Mouse (Mus musculus): ENCODE measurements around the gene Rab5b. TPM values are rescaled to one million over a fixed set of nuclear protein-coding genes. Genes with fewer than 3 reads are reported as not detected.

The Rab5b gene
- total RNA-seq, 2 experiments from 2014 or later = 40.2 to 47.9 TPM

DNA sequence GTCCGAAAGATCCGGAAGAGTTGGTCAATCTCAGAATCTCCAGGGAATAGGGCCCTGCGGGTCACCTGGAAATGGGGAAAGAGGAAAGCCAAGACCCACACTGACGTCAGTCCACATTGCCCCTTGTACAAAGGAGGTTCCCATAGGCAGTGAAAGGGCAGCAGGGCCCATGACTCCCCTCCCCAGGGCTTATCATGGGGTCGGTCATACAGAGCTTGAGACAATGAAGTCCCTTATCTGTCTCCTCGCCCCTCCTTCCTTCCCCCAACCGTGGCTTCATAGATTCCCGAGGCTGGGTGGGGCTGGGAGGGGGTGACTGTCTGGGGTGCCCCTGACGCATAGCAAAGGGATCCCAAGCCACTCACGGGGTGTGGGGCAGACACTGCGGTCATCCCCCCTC is 3.5 kb upstream of the Rab5b start:
- no peak for ATAC-seq (replicated peaks; ENCODE audit: poor library complexity)

DNA sequence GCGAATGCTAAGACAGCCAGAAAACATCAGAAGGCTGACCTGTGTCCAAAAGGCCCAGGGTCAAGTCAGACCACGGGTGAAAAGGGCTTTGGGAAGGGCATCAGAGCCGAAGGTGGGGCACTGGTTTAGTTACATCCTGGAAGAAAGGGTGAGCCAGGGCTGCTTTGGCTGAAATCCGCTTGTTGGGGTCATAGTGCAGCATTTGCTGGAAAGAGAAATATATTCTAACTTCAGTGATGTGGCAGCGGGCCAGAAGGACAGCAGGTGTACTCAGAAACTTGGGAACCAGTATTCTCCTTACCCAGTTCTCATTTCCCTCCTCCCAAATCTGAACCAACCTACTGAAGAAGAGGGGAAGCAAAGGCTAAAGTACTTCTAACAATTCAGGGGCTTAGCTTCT is 2.9 kb upstream of the Rab5b start:
- no peak for ATAC-seq (replicated peaks; ENCODE audit: poor library complexity)

DNA sequence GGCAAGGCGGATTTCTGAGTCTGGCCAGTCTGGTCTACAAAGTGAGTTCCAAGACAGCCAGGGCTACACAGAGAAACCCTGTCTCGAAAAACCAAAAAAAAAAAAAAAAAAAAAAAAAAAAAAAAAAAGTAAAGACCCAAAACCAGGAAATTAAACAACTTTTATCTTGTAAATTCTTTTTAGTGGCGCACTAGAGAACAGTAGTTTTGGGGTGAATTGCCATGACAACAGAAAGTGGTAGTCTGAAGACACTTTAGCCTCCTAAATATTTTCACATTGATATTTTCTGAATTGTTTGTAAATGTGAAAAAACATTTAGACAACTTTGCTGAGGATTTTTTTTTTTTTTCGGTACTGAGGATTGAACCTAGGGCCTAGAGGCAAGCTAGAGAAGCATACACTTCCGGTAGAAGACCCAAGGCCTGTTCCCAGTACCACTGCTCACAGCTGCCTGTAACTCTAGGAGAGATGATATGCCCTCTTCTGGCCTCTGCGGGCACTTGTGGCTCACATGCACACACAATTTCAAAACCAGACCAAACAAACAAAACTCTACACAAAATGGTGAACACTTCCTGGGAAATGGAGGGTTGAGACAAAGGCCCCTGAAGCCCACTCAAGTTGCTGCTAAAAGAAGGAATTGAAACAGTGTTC is 1.1 kb upstream of the Rab5b start:
- no peak for ATAC-seq (replicated peaks; ENCODE audit: poor library complexity)

DNA sequence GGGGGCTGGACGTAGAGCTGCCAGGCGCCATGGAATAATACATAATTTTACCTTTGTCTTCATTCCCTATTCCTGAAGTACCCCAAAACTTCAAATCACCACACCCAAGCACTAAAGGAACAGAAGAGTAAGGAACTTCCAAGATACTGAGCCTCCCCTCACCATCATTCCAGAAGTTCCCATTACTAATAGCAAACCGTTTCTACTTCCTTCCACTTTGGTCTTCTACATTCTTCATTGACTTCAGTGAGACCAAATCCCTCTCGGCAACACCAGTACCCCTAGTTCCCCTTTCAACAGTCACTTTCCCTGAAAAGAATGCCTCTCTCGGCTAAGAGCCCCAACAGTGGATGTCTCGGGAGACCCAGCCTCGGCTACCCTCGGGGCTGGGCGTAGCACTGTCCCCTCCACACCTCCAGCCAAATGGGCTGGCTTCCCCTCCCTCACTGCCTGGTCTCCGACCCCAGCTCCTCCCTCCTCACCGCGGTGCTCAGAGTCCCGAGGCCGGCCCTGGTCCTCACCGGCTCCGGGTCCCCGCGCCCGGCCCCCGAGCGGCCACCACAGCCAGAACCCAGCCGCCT is 563 bp downstream of the Rab5b start:
- ATAC-seq (replicated peaks; ENCODE audit: poor library complexity) = no peak

DNA sequence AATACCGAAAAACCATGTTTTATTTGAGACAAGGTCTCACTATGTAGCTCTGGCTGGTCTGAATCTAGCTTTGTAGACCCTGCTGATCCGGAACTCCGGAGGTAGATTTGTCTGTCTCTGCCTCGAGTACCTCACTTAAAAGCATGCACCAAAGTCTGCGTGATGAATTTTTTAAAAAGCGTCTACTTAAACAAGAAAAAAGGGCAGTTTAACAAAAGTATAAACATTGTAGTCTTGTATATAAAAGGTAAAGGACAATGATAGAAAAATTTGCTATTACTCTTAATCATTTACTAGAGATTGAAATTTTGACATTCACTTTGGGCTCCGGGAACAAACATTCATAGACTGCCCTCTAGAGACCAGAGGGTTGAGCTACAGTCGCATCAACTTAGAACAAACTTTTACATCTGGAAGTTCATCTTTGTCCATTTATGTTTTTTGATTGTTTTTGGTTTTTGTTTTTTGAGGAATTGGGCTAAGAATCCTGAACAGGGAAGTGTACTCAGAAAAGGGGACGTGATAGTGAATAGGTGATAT is 21.5 kb downstream of the Rab5b start:
- ATAC-seq (replicated peaks; ENCODE audit: poor library complexity) = peak; percentile 65

DNA sequence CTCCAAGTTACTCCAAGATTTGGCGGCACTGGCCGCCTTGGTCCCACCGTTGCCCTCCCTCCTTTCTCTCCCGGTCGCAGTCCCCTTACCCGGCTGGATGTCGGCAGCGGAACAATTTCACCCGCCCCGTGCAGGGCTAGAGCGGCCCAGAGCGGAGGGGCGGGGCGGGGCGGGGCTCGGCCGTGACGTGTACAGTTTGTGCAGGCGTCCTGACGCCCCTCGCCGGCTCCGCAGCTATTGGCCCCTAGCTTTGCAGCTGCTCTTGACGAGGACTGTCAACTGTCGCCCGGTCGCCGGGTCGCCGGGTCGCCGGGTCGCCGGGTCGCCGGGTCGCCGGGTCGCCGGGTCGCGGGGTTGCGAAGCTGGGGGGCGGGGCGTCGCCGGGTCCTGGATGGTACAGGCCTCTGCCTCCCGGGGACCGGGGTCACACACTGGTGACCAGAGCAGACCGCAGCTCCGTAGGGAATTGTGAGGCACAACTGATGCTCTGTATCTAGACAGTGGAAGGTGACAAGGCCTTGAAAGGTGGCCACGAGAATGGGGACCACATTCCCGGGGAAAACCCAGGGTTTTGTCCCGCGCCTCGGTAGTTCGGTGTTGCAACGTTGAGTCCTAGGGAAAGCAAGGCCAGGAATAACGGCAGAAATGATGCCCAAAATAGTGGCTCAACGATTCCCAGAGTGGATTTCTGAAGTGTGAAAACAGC is 22.1 kb downstream of the Rab5b start, which contains the start of gene Suox:
Gene Suox (minus strand): TSS at position 311 of the 706 bp plus-strand sequence.
- ATAC-seq (replicated peaks; ENCODE audit: poor library complexity) = peak; percentile 78

DNA sequence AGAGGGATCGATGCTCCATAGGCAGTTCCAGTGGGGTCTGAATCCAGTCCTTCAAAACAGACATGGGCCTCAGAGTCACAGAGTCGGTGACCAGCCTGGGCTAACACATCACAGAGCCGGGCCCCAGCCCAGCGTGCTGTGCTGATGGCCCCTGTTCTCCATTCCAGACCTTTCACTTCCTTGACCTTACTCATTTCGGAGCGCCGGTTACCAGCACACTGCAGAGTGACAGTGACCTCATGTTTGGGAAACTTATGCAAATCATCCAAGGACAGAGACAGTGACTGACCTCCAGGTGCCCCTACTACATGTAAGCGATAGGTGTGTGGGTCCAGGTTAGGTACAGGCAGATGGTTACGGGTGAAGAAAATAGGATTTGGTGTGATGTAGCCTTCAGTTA is 24.9 kb downstream of the Rab5b start:
- ATAC-seq (replicated peaks; ENCODE audit: poor library complexity) = no peak

DNA sequence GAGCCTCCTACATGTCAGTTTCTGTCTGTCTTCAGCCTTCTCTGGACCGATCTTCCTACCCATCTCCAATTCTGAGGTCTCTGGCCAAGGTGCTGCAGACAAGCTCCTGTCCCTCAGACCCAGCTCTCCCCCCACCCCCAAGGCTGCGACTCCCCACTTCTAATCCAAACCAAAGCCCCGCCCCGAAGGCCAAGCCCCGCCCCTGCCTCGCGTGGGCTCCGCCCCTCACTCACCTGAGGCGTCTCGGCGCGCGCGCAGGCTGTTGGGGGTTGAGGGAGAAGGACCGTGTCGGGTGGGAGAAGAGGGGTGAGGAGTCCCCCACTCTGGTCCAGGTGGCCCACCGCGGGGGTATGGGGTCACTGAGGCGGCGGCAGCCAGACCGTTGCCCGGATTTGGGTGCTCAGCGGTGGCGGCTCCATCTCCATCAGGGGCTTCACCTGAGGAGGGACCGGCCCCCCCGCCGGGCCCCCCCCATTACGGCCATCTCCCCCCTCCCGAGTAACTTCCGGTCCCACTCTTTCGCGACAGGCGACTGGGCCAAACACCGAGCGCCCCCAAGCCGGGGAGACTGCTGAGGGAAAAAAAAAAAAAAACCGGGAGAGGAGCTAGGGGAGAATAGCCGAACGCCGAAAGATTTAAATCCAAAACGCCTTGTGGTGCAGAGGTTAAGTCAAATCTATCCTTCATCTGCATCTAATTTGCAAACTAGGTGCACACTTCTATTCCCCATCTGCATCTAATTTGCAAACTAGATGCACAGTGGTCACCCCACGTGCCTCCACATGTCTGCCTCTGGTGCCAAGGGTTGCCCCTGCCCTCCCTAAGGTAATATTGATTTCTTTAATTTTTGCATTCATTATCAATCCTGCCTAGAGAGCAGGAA is 27.0 kb downstream of the Rab5b start:
- 0 out of 2 replicates have a peak, but pooled peaks have one; percentile 11 for ATAC-seq (replicated peaks; ENCODE audit: poor library complexity)

DNA sequence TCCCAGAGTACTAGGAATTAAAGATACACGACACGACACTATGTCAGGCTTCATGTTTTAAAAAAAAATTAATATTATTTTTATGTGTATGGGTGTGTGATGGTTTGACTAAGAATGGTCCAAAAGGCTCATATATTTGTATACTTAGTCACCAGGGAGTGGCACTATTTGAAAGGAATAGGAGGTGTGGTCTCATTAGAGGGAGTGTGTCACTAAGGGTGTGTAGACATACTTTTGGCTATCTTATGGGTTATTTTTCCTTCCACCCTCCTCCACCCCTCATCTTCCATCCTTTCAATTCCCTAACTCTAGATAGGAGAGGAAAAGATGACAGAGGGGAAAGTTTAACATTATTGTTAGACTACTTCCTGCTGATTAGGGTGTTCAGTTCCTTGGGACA is 30.3 kb downstream of the Rab5b start:
- ATAC-seq (replicated peaks; ENCODE audit: poor library complexity) = no peak

DNA sequence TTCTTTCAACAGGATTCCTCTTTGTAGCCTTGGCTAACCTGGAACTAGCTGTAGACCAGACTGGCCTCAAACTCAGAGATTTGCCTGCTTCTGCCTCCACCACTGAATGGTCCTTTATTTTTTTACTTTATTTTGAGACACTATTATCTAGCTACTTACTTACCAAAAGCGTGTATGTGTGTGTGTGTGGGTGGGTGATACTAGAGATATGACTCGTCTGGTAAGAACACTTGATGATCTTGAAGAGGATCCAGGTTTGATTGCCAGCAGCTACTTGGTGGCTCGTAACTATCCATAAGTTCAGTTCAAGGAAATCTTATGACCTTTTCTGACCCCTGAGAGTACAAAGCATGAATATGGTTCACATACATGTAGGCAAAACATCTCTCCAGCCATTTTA is 30.8 kb downstream of the Rab5b start:
- peak; percentile 63 for ATAC-seq (replicated peaks; ENCODE audit: poor library complexity)

DNA sequence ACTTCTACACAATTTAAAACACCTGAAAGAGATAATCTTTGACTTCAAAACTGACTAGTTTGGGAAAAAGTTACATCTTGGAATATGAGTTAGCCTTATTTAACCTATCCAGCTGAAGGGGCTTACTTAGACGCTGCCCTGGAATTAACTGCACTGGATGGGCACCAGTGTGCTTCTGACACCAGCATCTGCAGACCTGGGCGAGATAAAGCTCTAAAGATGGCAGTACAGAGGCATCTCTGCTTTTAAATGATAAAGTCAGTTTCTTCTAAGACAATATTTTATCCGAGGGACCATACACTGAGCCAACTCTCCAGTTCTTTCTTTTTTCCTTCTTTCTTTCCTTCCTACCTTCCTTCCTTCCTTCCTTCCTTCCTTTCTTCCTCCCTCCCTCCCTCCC is 31.3 kb downstream of the Rab5b start:
- peak; percentile 65 for ATAC-seq (replicated peaks; ENCODE audit: poor library complexity)

DNA sequence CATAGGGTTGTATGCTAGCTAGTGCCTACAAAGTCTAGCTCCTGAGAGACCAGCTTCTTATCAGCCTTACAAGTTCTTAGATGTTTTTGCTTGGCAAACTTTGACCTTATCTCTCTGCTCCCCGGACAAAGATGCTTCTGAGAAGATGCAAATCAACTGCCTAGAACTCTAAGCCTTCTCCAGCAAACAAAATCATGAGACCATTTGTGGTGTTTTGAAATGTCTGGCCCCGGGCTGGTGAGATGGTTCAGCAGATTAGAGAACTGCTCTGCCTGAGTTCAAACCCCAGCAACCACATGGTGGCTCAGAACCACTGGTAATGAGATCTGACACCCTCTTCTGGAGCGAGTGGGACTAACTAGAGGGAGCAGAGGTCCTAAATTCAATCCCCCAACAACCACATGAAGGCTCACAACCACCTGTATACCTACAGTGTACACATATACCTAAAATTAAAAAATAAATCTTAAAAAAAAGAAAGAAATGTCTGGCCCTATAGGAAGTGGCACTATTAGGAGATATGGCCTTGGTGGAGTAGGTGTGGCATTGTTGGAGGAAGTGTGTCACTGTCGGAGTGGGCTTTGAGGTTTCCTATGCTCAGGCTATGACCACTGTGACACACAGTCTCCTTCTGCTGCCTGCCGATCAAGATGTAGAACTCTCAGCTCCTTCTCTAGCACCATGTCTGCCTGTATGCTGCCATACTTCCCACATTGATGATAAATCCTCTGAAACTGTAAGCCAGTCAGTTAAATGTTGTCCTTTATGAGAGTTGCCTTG is 32.4 kb downstream of the Rab5b start:
- no peak for ATAC-seq (replicated peaks; ENCODE audit: poor library complexity)

DNA sequence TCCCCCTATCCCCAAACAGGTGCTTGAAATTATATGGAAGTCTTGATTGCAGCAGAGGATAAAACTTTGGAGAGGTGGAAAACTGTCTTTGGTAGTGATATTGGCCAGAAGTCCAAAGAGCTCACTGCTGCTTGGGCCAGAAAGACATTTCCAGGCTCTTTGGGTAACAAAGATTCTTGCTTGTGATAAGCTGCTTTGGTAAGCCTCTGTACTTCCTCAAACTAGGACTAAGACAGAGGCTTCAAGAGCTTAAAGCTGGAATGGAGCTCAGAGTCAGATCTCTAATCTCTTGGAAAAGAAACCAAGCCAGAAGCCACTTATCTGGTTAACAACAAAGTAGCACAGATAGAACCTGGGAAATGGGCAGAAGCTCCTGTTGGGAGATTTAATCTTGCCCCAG is 33.6 kb downstream of the Rab5b start:
- ATAC-seq (replicated peaks; ENCODE audit: poor library complexity) = 0 out of 2 replicates have a peak, but pooled peaks have one; percentile 15

DNA sequence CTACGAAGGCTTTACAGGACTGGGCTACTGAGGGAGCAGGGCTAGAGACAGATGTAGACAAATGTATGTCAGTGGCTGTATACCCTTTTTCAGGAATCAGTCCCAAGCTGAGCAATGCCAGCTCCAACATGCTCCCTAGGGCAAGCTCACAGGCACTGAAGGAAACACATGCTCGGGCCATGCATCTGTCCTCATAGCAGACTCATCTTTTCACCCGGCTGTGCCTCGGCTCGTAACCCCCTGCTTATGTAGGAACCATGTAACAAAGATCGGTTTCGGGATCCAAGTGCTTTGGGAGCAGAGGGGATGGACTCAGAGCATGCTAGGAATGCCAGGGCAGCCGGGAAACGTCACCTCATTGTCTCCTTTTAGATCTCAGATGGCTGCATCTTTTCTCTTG is 36.6 kb downstream of the Rab5b start:
- no peak for ATAC-seq (replicated peaks; ENCODE audit: poor library complexity)

DNA sequence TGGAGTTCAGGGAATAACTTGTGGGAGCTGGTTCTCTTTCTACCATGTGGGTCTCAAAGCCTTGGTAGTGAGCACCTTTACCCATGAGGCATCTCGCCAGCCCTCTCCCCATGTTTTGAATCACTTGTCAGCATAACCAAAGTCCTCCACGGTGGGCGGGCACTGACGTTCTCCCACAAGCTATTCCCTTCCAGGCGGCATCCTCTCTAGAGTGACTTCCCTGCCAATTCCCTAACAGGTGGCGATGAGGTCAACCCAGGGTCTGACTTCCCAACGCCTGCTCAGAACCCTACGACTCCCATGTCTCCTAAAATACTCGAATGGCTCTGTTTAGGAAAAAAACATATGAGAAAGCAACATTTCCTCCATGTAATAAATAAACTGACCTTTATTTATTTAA is 38.2 kb downstream of the Rab5b start:
- ATAC-seq (replicated peaks; ENCODE audit: poor library complexity) = no peak

DNA sequence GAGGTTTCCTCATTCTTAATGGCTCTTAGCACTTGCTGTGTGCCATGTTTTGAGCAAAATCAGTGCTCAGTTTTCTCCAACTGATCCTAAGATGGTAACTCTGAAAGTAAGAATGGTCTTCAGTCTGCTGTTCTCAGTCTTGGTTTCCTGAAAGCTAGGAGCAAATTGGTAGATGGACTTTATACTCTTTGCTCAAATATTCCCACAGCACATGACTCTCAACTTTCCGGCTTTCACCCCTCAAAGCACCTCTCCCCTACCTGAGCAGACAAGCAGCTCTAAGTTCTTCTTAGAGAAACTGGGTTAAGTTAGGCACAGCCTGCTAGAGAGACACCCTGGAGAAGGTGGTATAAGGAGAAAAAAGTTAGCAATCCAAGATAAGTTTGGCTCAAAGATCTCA is 39.3 kb downstream of the Rab5b start:
- no peak for ATAC-seq (replicated peaks; ENCODE audit: poor library complexity)

DNA sequence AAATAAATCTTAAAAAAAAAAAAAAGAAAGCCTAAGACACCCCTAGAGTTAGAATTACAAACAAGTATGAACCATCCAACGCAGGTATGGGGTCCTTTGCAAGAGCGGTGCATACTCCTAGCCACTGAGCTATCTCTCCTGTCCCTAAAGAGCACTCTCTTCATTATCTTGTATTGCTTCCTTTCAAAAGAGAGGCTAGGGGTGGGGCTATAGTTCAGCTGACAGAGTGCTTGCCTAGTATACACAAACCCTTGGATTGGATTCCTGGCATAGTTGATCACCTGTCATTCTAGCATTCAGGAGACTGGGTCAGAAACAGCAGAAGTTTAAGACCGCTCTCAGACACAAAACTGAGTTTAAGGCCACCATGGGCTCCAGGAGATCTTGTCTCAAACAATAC is 40.8 kb downstream of the Rab5b start:
- peak; percentile 81 for ATAC-seq (replicated peaks; ENCODE audit: poor library complexity)

DNA sequence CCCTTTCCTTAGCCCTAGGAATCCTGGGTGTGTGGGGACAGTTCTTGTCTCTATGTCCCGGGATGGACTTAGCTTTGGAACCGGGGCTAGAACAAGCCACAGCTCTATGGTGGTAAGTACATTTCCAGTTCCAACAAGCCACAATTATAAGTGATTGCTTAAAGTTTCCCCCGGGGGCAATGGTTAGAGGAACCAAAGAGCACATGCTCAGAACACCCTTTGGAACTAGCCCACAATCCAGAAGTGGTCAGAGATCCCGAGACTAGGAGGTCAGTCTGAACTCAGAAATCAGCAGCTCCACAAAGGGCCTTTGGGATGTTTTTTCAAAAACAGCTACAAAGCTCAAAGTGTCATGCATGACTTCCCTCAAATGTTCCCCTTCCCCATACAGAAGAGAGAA is 42.2 kb downstream of the Rab5b start:
- ATAC-seq (replicated peaks; ENCODE audit: poor library complexity) = no peak

DNA sequence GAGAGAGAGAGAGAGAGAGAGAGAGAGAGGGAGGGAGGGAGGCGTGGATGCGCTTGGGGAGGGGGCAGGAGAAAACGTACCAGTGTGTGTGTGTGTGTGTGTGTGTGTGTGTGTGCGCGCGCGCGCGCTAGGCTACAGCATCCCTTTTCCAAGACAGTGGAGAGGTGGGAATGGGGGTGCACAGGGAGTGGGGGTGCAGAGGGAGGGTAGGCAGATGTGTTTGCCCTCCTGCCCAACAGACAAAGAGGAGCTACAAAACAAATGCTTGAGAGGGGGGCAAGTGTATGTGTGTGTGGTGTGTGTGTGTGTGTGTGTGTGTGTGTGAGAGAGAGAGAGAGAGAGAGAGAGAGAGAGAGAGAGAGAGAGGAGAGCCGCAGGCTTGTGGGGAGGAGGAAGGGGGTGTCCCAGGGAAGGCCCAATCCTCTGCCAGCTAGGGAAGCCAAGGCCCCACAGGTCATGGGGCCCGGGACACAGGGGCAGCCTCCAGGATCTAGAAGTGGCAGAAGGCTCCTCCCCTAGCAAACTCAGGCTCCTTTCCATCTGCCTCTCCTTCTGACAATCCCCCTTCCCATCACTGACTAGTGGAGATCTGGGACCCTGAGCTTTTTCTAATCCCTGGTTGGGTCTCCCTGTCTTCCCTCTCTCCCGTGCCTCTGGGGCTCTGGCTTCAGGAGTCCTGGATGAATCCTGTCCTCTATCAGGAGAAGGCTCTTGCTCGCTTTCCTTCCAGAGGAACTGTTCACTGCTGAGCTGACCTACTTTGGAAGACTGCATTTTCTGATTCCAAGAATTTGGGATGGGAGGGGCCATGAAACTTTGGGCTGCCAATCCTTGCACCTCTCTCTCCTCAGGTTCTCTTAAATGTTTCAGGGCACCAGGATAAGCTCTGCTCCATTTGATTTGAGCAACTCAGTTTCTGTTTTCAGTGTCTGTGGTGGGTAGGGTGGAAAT is 49.6 kb downstream of the Rab5b start:
- peak; percentile 29; the same call in 1 of the 2 replicates for ATAC-seq (replicated peaks; ENCODE audit: poor library complexity)
